Mouse (Mus musculus): ENCODE measurements around the gene Ccdc181.

Gene Ccdc181

DNA sequence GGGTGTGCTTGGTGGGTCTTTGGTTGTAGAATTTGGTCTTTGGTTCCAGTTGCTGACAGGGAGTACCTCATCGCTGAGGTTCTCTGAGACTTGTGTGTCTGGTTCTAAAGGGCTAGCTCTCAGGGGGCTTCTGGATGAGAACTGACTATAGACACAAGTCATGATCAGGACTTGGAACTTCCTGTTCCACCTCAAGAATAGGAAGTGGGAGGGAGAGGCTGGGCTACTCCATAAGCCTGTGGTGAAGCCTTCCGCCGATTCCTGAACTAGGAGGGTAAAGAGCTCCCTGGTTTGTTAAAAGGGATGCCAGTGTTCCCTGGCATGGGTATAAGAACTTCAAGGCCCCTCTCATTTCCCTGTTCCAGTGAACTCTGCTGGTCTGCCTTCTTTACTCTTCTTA is 8.6 kb downstream of the Ccdc181 start:
- DNase-seq (ENCODE audit: low spot score in 2 of 2), result no peak

DNA sequence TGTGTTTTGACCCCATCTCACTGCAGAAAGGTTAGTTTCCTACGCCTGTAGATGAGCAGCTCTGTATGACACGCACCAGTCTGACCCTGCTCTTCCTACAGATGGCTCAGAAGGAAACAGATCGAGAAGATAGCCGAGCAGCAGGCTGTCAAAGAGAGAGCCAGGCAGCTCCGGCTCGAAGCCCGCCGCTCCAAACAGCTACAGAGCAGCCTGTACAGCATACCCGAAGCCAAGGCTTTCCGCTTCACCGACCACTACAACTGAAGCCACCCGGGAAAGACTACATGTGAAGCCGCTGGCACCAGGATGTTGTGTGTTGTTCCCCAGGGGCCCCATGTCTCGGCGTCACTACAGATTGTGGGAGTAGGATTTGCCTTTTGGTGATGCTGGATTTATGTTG is 12.0 kb downstream of the Ccdc181 start:
- no peak for DNase-seq (ENCODE audit: low spot score in 2 of 2)

DNA sequence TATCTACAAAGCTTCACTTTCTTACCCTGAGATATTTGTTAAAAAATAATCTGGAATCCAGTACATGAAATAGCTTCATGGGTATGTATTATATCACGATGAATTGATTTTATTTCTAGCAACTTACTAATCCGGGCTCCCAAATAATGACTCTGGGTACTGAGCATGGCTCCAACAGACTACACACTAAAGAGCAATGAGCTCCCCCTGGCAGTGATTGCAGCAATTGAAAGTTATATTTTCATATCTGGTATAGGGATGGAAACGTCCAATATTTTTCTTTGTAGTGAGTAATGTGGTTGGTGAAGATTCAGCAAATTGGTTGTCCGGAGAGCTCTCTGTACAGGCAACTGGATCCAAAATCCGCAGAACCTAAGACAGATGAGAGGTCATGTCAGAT is 16.7 kb downstream of the Ccdc181 start:
- no peak for DNase-seq (ENCODE audit: low spot score in 2 of 2)

DNA sequence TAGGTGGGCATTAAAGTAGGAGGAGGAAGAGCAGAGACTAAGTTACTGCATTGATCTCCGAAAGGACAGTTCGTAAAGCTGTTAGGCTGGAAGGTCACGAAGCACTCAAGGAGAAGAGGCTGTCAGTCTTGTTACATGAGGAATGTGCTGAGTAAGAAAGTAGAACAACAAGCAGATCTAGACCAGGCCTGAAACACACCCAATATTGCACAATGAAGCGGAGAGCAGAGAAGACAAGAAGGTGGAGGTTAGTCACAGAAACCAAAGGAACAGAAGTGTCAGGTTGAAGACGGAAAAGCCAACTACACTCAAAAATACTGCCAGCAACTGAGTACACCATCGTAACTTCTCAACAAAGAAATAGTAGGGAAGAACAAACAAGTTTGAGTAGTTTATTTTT is 18.7 kb downstream of the Ccdc181 start:
- no peak for DNase-seq (ENCODE audit: low spot score in 2 of 2)

DNA sequence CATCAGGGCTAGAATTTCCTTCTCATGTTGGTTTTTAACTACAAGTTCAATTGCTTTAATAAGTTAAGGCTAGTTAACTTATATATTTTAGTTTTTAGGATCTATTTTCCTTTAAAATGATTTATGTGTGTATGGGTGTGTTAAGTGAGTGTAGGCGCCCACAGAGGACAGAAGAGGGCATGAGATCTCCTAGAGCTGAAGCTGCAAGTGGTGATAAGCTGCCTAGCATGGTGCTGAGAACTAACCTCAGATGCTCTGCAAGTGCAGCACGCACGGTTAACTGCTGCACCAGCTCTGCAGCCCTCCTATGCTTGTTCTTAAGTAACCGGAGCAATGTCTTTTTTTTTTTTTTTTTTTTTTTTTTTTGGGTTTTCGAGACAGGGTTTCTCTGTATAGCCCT is 21.1 kb downstream of the Ccdc181 start:
- DNase-seq (ENCODE audit: low spot score in 2 of 2), result no peak

DNA sequence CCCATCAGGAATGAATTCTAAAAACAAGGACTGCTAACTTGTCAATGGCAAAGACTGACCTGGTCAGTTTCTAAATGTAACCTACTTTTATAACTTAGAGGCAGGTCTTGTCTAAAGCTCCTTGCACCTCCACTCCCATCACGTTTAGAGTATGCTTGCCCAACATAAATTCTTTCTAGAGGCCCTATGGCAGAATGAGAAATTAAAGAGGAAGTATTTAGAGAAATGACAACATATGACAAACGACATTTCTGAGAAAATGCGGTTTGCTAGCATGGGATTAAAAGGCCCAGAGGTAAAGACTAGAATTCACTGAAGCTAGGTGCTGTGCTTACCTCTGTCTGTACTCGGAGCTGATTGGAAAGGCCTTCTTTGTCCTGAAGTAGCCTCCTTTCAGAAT is 26.6 kb downstream of the Ccdc181 start:
- DNase-seq (ENCODE audit: low spot score in 2 of 2), result no peak

DNA sequence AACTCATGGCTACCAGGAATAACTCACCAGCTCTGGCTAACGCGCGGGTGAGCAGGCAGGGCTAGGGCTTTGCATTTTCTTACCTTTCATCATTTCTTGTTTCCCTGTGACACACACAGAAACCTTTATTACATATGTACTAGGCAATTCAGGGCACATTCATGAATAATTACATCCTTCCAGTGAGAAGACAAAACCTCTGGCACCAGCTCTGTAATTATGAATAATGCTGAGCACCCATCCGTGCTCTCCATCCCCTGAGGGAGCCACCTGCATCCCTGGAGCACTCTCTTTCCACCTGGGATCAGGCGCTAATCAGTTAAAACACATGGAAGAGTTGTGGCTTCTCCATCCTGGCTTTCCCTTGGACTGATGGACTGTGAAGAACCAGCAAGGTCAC is 28.4 kb downstream of the Ccdc181 start, which contains the start of gene Nme7:
Gene Nme7, plus strand, starts transcription at position 301 of the 400 bp plus-strand sequence.
- DNase-seq (ENCODE audit: low spot score in 2 of 2), result no peak

DNA sequence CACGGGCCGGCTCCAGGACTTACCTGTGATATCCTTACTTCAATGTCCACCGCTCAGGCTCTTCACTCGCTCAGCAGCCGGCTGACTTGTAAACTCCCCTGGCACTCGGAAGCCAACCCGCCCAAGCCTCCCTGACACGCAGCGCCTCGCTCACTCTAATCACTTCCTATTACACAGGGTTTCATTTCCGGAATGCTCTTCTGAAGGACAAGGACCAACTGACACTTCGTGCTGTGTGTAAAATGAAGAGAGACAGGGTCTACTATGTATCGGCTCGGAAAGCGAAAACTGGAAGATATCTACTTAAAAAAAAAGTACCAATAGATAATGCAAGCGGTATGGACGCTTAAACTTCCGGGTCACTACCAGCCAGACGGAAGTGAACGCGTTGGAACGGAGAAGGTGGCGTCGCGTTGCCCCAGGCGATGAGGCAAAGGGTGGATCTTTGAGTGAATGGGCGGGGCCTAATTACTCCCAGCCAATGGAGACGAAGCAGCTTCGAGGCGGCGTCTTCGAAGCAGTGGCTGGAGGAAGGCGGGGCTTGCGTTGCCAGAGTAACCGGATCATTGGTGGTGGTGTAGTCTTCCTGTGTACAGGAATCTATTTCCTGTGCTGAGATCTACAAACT is 31.9 kb downstream of the Ccdc181 start, which contains the start of gene Blzf1:
Gene Blzf1, minus strand, starts transcription at position 366 of the 628 bp plus-strand sequence.
- peak; percentile 87 to 95 for DNase-seq (ENCODE audit: low spot score in 2 of 2)

DNA sequence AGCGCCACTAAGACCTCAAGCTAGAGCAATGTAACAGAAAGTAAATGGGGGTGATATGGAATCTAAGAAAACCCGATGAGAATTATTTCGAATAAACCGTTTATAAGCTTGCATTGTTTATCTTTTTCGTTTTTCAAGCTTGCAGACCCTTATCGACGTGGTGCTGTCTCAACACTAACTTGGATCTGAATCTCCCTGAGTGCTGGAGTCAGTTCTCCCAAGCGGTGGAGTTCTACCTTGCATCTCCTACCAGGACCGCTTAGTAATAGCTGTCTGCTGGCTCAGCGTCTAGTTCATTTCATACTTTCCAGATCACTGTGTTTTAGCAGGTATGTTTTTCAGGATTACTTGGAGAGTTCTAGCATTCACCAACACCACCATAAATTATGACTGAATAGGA is 32.5 kb downstream of the Ccdc181 start:
- DNase-seq (ENCODE audit: low spot score in 2 of 2), result no peak

DNA sequence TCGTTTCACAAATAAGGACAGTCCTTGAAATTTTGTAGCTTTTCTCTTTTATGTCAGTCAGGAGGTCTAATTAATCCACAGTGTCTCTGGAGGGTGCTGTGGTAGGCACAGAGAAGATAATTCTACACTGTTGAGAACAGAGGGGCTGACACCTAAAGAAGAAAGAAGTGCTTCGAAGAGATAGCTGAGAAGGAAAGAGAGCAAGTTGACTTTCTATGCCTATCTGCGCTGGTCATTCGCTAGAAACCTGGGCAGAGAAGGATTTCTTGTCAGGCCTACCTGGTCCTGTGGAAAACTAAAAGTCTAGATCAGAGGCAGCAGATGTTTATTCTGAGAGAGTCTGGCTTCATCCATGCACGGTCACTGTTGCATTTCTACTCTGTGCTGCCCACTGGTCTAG is 38.7 kb downstream of the Ccdc181 start:
- no peak for DNase-seq (ENCODE audit: low spot score in 2 of 2)

DNA sequence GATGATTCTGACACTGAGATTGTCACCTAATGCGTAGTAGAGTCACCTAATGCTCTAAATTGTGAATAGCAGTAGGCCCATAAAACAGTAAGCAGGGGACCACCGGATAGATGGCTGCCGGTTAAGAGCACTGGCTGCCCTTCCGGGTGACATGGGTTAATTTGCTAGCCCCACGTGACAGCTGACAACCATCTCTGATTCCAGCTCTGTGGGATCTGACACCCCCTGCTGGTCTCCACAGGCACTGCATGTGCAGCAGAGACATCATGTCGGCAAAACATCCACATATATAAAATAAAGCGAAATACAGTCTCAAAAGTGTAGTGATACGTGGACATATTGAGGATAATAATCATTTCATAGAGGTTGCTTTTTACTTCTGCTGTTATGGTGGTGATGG is 39.9 kb downstream of the Ccdc181 start:
- no peak for DNase-seq (ENCODE audit: low spot score in 2 of 2)

DNA sequence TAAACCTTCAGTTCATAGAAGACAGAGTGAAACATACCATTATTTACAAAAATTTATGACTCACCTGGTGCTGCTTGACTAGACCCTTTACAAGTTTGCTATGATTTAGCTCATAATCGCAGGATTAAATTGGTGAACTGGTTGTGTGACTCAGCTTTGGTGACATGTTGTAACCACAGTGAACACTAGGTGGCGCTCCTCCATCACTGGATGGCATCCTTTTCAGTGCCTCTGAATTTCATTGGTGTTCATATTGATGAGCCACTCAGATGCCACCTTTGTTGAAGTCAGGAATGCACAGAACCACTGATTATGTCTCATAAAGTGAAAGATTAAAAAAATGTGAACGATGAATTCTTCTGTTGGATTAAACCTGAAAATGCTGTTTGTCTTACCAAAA is 41.3 kb downstream of the Ccdc181 start:
- peak; percentile 41 to 48 for DNase-seq (ENCODE audit: low spot score in 2 of 2)

DNA sequence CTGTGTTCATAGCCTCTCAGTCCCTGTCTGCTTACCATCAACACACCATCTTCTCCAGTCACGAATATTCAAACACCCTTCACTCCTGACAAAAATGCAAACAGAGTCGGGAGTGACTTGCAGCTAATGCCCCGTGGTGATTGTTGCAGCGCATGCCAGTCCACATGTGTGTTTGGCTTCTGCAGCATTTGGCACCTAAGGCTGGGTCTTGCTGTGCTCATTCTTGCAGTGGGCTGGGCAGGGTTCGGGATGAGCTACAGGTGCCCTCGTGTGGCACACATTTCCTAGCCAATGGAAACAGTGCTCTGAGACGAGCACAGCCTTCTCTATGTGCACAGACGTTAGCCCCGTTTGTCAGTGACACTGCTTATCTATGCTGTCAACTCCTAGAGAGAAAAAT is 41.9 kb downstream of the Ccdc181 start:
- DNase-seq (ENCODE audit: low spot score in 2 of 2), result no peak

DNA sequence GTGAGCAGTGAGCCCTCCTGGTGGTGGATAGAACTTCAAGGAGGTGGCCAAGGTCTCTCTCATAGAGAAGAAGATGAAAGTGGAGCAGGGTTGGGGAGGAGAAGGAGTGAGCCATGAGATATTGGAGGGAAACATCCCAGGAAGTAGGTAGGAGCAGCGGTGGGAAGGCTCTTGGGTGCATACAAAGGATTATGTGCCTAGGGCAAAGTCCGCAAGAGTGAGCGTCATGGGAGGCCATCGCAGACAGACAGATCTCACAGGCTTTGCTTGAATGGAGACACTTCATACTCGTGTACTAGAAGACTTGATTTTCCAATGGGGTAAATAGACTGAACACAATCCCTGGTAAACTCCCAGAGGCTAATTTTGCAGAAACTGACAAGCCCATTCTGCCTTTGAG is 43.1 kb downstream of the Ccdc181 start:
- DNase-seq (ENCODE audit: low spot score in 2 of 2), result no peak

DNA sequence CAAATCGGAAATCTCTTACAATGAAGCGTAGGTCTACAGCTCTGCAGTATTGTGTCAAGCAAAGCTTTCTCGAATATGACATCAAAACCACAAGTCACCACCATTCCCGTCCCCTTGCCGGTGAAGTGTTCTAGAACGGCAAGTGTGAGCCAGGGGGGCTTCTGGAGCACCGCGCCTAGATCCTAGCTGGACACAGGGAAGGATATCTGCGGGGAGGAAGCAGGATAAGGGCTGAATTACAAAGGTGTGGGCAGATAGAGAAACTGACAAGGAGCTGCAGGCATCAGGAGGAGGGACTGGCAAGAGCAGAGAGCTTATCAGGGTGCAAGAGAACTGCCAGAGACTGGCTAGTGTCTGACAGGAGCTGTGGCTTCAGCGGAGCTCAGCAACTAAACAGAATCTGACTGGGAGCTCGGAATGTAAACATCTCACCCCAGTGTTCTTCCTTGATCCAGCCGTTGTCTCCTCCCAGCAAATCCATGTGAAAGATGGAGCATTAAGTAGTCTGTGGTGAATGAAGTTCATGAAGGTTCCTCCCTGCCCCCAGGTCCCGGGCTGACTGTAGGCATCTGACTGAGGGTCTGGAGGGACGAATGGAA is 44.3 kb downstream of the Ccdc181 start:
- no peak for DNase-seq (ENCODE audit: low spot score in 2 of 2)

DNA sequence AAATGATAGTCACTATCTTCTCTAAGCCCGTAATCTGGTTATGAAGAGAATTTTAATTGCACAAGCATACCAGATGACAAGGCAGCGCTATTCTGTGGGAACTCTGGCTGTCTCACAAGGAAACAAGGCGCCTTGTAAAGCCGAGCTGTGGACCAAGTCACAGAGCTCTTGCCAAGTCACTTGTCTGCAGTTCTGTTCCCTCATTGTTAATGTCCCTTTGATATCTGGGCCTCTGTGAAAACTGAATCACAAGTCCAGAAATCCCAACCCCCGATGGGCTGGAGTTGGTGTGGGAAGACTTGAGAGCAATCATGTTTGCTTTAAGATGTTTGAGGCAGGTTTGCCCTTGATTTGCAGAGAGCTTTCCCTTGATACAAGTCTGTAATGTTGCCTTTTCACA is 45.3 kb downstream of the Ccdc181 start:
- no peak for DNase-seq (ENCODE audit: low spot score in 2 of 2)

DNA sequence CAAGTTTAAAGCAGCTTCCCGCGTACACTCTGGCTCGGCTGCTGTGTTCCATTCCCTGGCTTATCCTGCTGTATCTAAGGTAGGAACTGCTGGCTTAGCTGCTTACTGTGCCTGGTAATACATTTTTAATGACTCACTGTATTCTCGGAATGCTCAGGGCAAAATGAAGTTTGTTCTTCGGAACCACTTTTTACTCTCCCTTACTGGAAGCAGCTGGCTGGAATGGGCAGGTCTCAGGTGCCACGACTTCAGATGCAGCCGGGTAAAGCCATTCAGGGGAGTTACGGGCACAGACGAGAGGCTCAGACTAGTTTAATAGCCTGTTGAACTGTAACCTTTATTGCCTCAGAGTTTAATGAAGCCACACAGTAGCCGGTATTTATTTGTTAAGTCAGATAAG is 46.0 kb downstream of the Ccdc181 start:
- DNase-seq (ENCODE audit: low spot score in 2 of 2), result no peak

DNA sequence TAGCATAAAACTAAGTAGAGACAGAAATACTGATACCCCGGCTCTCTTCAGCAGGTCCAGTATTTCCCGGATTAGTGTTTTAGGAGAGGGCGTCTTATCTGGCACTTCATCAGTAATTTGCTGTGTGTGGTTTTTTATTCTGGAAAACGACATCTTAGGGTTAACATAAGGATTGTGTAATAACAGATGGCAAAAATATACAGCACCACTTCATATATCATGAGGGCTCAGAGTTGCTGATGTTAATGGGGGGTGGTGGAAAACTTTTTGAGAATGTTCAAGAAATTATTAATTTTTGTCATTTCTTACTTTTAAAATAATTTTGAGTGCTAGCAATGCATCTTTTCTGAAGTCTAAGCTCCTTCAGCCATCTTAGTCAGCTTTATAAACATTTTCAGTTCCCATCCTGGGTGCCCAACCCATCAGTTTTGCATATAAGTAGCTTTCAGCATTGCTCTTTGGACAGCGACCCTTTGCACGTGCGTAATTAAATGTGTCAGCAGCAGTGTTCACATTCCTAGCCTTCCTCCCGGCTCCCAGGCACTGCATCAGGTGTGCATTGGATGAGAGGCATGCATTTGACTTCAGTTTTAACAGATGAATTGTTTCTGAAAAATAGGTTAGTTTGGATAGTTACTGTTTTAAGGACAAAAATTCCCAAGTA is 47.7 kb downstream of the Ccdc181 start:
- no peak for DNase-seq (ENCODE audit: low spot score in 2 of 2)

DNA sequence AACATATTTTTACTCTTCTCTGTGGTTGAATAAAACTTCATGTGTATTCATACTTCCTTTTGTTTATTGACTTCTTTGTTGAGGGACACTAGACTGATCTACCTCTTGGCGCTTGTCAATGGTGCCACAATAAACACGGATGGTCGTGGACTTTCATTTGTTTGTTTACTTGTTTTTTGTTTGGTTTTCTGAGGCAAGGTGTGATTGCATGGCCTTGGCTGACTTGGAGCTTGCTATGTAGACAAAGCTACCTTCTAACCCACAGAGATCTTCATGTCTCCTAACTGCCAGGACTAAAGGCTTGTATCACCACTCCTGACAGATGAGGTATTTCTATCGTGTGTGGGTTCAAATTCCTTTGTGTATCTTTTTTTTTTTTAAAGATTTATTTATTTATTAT is 48.8 kb downstream of the Ccdc181 start:
- DNase-seq (ENCODE audit: low spot score in 2 of 2), result no peak

DNA sequence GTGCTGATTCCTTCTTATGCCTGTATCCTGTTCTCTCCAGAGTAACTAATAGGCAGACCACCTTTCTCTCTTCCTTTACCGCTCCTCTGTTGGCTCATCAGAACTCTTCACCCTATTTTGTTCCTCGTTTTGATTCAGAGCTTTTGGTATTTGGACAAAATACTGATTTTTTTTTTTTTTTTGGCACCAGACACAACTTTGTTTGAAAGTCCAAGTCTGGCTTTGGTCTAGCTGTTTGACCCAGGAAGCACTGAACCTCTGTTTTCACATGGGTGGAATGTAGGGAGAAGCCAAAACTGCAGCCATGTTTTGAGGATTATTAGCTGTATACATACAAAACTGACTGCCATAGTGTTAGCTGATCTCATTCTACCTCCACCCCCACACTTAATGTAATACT is 49.5 kb downstream of the Ccdc181 start:
- no peak for DNase-seq (ENCODE audit: low spot score in 2 of 2)

DNA sequence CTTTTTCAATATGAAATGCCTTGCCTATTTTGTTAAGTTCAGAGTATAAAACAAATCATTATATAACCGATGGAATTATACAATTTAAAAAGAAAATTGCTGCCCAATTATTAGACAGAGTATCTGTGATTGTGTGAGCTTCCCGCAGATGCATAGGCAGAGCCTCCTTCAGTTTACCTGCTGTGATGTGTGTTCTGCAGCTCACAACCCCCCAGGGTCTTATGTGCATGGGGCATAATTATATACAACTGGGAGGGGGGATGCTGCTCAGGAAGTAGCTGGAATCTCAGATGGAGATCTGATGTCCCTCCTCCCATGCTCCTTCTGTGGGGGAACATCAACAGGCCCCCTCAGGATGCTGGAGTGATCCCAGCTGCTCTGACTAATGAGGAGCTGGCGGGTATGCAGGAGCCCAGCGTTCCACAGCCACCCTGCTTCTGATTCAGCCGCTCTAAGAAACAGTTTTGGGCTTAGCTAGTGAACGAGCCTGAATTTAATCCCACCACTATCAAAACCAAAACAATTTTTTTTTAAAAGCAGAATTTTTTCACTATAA is 51.3 kb downstream of the Ccdc181 start:
- no peak for DNase-seq (ENCODE audit: low spot score in 2 of 2)

DNA sequence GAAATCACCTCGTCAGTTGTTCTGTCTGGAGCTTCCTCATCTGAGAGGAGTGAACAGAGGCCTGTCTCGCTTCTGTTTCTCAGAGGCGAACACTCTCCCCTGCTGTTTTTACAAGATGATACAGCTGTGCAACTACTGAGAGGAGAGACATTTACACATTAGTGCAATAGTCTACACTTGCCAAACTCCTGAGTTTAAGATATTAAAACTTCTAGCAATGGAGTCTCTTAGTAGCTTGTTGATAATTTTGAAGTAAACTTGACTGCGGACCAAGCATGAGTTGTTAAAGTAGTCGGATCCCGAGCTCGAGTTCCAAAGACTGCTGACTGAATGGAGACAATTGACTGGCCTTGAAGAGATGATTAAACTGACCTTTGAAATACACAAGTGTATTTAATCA is 52.4 kb downstream of the Ccdc181 start:
- no peak for DNase-seq (ENCODE audit: low spot score in 2 of 2)

DNA sequence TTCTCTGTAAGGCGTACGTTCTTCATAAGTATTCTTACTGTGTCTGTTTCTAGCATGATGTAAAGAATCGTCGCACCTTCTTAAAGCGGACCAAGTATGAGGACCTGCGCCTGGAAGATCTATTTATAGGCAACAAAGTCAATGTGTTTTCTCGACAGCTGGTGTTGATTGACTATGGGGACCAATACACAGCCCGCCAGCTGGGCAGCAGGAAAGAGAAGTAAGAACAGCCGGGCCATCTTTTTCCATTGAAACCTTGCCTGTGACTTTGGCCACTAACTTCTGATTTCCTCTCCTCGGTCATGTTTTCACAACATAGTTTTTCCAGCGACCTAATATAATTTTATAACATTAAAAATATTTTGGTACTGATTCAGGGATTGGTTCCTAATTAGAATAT is 57.2 kb downstream of the Ccdc181 start:
- DNase-seq (ENCODE audit: low spot score in 2 of 2), result no peak

Measured in urinary bladder, adult 18-20 months (tissue).